20 mouse cellular contexts compared by ENCODE assay signal in the genomic region with DNA sequence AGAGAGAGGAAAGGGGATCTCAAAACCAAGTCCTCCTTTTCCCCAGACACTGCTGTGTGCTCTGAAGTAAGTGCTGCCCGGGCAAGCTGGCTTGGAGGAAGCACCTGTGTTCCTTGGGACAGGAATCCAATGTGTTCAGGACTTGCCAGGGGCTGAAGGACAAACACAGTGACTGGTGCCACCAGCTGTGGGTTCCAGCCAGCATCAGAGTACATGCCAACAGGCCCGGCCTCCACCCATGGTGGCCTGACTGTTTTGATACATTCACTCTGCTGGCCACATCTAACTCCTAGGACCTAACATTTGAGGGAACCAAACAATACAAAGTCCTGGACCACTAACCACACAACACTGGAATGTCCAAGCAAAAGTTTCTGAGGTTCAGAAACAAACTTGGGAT.
DNase-seq lines count a peak whose midpoint lies in the region; ATAC-seq lines count a peak whose summit lies in the region.
"Had no signal": no experiment of that assay in that cellular context is flagged by ENCODE, and none has a peak within 500 bp of the region (broad histone marks: within the 10 kb centered on the region; RNA-seq: fewer than 3 reads in every experiment).

No protein-coding gene starts in this region.

- no peak overlapping the region for H3K4me3 ChIP-seq in kidney, embryonic 15.5 days (replicated peaks)
- H3K4me3 ChIP-seq: heart, embryonic 15.5 days; midbrain, embryonic 13.5 days; myocyte; neural tube, embryonic 15.5 days had no signal

- 89% methylated on average over 2 of the region's 2 CpGs for WGBS in kidney, embryonic 15.5 days

- H3K4me2 ChIP-seq in kidney, embryonic 15.5 days = no peak overlapping the region
- H3K4me2 ChIP-seq: heart, embryonic 15.5 days; midbrain, embryonic 13.5 days; neural tube, embryonic 15.5 days had no signal

- no peak overlapping the region for H3K27ac ChIP-seq in kidney, embryonic 15.5 days
- H3K27ac ChIP-seq: heart, embryonic 15.5 days; hindbrain, postnatal 0 days; midbrain, embryonic 13.5 days; neural tube, embryonic 15.5 days had no signal

- H3K9ac ChIP-seq in kidney, embryonic 15.5 days = no peak overlapping the region
- H3K9ac ChIP-seq: forebrain, postnatal 0 days; heart, embryonic 15.5 days; midbrain, embryonic 13.5 days; neural tube, embryonic 15.5 days had no signal

- peaks cover 11% of the 10 kb centered on the region for H3K4me1 ChIP-seq in kidney, embryonic 15.5 days
- H3K4me1 ChIP-seq: midbrain, embryonic 13.5 days had no signal

- peak; percentile 51 to 69 for DNase-seq in adrenal gland, adult (ENCODE audit: inconsistent age in 2 of 2, low spot score in 1 of 2)
- no peak for DNase-seq in adrenal gland, adult 18-20 months (ENCODE audit: low spot score in 2 of 2)
- DNase-seq in kidney, adult 18-20 months = peak; percentile 33
- DNase-seq in adrenal gland, postnatal 14 days = peak; percentile 60
- peak; percentile 44 for DNase-seq in heart, postnatal 4 days
- no peak for DNase-seq in urinary bladder, postnatal 10 days (ENCODE audit: low spot score)
- DNase-seq: forebrain, postnatal 0 days; gastrocnemius, postnatal 14 days; liver; lung, adult 2 months; thymus, postnatal 36 days had no signal

- H3K27me3 ChIP-seq in kidney, embryonic 15.5 days = no peaks in the 10 kb centered on the region
- H3K27me3 ChIP-seq: heart, embryonic 15.5 days; midbrain, embryonic 13.5 days; neural tube, embryonic 15.5 days had no signal

- no peaks in the 10 kb centered on the region for H3K36me3 ChIP-seq in kidney, embryonic 15.5 days
- H3K36me3 ChIP-seq: G1E; heart, embryonic 15.5 days; midbrain, embryonic 13.5 days; neural tube, embryonic 15.5 days had no signal

- no peaks in the 10 kb centered on the region for H3K9me3 ChIP-seq in kidney, embryonic 15.5 days (replicated peaks)
- H3K9me3 ChIP-seq: G1E; heart, embryonic 15.5 days; midbrain, embryonic 13.5 days; neural tube, embryonic 15.5 days had no signal

- ATAC-seq in kidney, embryonic 15.5 days (replicated peaks; ENCODE audit: low FRiP score) = no peak
- ATAC-seq in activated CD4-positive, CD25-positive, alpha-beta regulatory T cell, adult 4 months = no peak
- ATAC-seq: CD4-positive, CD25-positive, alpha-beta regulatory T cell, adult 4 months; forebrain, postnatal 0 days; hindbrain, postnatal 0 days; midbrain, embryonic 13.5 days had no signal

Comparison
In these comparisons a context has a peak if more than half of its experiments do, and no peak if none do; other contexts are left out.
1. DNase-seq: peak in adrenal gland, adult (2 of 2), kidney, adult 18-20 months (single experiment), adrenal gland, postnatal 14 days (single experiment) and heart, postnatal 4 days (single experiment); none in adrenal gland, adult 18-20 months (0 of 2) and urinary bladder, postnatal 10 days (single experiment).